Mouse (Mus musculus): ENCODE measurements around the gene Alyref2. TPM values are rescaled to one million over a fixed set of nuclear protein-coding genes. Genes with fewer than 3 reads are reported as not detected.
A peak's percentile ranks its signal among the peaks of the same experiment; 100 is the strongest.

Gene Alyref2
- total and polyA plus RNA-seq, 2 experiments from 2014 or later: 10.0 to 13.5 TPM

- H3K9ac ChIP-seq (replicated peaks; ENCODE audit: low read depth, low read length): no peak overlapping the region
- H3K4me3 ChIP-seq (ENCODE audit: low read depth, low read length): no peak overlapping the region
- no peak overlapping the region for H3K27ac ChIP-seq (ENCODE audit: low read depth)
- H3K9me3 ChIP-seq (replicated peaks; ENCODE audit: control insufficient read depth, low read length): no peaks in the 10 kb centered on the region
- DNase-seq (ENCODE audit: low spot score): no peak
- H3K36me3 ChIP-seq (replicated peaks; ENCODE audit: control insufficient read depth, insufficient read depth, low read length): no peaks in the 10 kb centered on the region
- no peak for ATAC-seq (ENCODE audit: insufficient read depth, low read depth)
- no peaks in the 10 kb centered on the region for H3K27me3 ChIP-seq (ENCODE audit: control insufficient read depth, insufficient read depth, low read length)
- no peaks in the 10 kb centered on the region for H3K4me1 ChIP-seq (ENCODE audit: control insufficient read depth, insufficient read depth)
- H3K4me2 ChIP-seq (ENCODE audit: low read depth, low read length): no peak overlapping the region
- no peak for TF ChIP-seq CTCF (IDR thresholded peaks at IDR 0.05; ENCODE audit: low read depth)
- TF ChIP-seq EP300 (IDR thresholded peaks at IDR 0.05; ENCODE audit: low read depth): no peak
- 90% methylated on average over 2 of the region's 2 CpGs for WGBS
Observed at GRCm38 (mm10) chr1:171513234-171513633, 10.0 kb downstream of the Alyref2 start.

- ATAC-seq (ENCODE audit: insufficient read depth, low read depth): no peak
- DNase-seq (ENCODE audit: low spot score): no peak
- Histone ChIP-seq H3K36me3 (replicated peaks; ENCODE audit: control insufficient read depth, insufficient read depth, low read length) (no peaks in the 10 kb centered on the region), H3K9ac (replicated peaks; ENCODE audit: low read depth, low read length) (no peak overlapping the region), H3K27me3 (ENCODE audit: control insufficient read depth, insufficient read depth, low read length) (no peaks in the 10 kb centered on the region), H3K27ac (ENCODE audit: low read depth) (no peak overlapping the region), H3K4me3 (ENCODE audit: low read depth, low read length) (no peak overlapping the region), H3K9me3 (replicated peaks; ENCODE audit: control insufficient read depth, low read length) (no peaks in the 10 kb centered on the region), H3K4me1 (ENCODE audit: control insufficient read depth, insufficient read depth) (no peaks in the 10 kb centered on the region), H3K4me2 (ENCODE audit: low read depth, low read length) (no peak overlapping the region)
- 90% methylated on average over 1 of the region's 1 CpGs for WGBS
- no peak for TF ChIP-seq EP300 (IDR thresholded peaks at IDR 0.05; ENCODE audit: low read depth)
- TF ChIP-seq CTCF (IDR thresholded peaks at IDR 0.05; ENCODE audit: low read depth): no peak
Observed at GRCm38 (mm10) chr1:171513760-171514159, 10.5 kb downstream of the Alyref2 start.

DNA sequence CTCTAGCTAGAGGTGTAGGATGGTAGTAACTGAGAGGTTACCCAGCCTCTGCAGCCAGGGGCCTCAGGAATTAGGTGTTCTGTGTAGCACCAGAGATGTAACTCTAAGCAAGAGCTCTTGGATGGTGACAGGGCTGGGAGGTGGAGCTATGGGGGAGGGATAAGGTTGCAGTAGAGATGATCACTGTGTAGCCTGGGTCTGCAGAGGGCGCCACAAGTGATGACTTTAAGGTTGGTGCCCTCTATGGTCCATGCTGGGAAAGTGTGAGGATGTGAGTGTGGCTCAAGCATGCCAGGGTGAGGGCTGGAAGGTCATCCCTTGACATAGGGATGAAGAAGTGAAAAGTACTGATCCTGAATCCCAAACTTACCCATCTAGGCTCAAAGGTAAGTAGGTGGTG is 11.8 kb downstream of the Alyref2 start:
- no peaks in the 10 kb centered on the region for H3K4me1 ChIP-seq (ENCODE audit: control insufficient read depth, insufficient read depth)
- no peak overlapping the region for H3K4me2 ChIP-seq (ENCODE audit: low read depth, low read length)
- ATAC-seq (ENCODE audit: insufficient read depth, low read depth): peak; percentile 51; the same call in 1 of the 2 replicates
- 9% methylated on average over 1 of the region's 1 CpGs for WGBS
- H3K27me3 ChIP-seq (ENCODE audit: control insufficient read depth, insufficient read depth, low read length): no peaks in the 10 kb centered on the region
- no peaks in the 10 kb centered on the region for H3K9me3 ChIP-seq (replicated peaks; ENCODE audit: control insufficient read depth, low read length)
- H3K4me3 ChIP-seq (ENCODE audit: low read depth, low read length): no peak overlapping the region
- H3K27ac ChIP-seq (ENCODE audit: low read depth): no peak overlapping the region
- H3K9ac ChIP-seq (replicated peaks; ENCODE audit: low read depth, low read length): no peak overlapping the region
- H3K36me3 ChIP-seq (replicated peaks; ENCODE audit: control insufficient read depth, insufficient read depth, low read length): no peaks in the 10 kb centered on the region
- no peak for TF ChIP-seq CTCF (IDR thresholded peaks at IDR 0.05; ENCODE audit: low read depth)
- no peak for TF ChIP-seq EP300 (IDR thresholded peaks at IDR 0.05; ENCODE audit: low read depth)
- no peak for DNase-seq (ENCODE audit: low spot score)

DNA sequence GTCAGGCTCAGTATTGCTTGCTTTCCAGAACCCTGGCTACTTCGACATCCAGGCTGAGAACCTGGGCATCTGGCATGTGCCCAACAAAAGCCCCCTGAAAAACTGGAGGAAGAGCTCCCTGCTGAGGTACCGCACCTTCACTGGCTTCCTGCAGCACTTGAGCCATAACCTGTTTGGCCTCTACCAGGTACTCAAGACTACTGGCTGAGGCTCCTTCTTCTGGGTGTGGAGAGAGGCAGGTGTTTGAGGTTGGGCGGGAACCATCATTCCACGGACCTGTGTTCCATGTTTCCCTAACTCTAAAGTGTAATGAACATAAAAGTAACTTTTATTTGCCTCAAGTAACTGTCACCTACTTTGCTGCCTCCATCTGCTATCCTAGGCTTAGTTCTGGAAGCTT is 12.3 kb downstream of the Alyref2 start:
- no peak for DNase-seq (ENCODE audit: low spot score)
- WGBS: 79% methylated on average over 4 of the region's 4 CpGs
- Histone ChIP-seq H3K4me3 (ENCODE audit: low read depth, low read length) (no peak overlapping the region), H3K27me3 (ENCODE audit: control insufficient read depth, insufficient read depth, low read length) (no peaks in the 10 kb centered on the region), H3K9me3 (replicated peaks; ENCODE audit: control insufficient read depth, low read length) (no peaks in the 10 kb centered on the region), H3K9ac (replicated peaks; ENCODE audit: low read depth, low read length) (no peak overlapping the region), H3K27ac (ENCODE audit: low read depth) (no peak overlapping the region), H3K36me3 (replicated peaks; ENCODE audit: control insufficient read depth, insufficient read depth, low read length) (no peaks in the 10 kb centered on the region), H3K4me2 (ENCODE audit: low read depth, low read length) (no peak overlapping the region), H3K4me1 (ENCODE audit: control insufficient read depth, insufficient read depth) (no peaks in the 10 kb centered on the region)
- TF ChIP-seq EP300 (IDR thresholded peaks at IDR 0.05; ENCODE audit: low read depth): no peak
- no peak for TF ChIP-seq CTCF (IDR thresholded peaks at IDR 0.05; ENCODE audit: low read depth)
- no peak for ATAC-seq (ENCODE audit: insufficient read depth, low read depth)

DNA sequence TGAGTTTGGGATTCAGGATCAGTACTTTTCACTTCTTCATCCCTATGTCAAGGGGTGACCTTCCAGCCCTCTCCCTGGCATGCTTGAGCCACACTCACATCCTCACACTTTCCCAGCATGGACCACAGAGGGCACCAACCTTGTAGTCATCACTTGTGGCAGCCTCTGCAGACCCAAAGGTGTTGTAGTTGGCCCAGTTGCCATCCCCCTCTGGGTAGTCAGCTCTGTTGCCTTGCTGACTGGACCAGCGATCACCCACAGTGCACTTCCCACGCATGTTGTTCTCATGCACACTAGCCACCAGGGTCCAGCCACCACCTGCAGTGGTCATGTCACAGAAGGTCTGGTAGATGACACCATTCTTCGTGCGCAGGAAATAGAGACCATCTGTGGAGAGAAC is 28.1 kb downstream of the Alyref2 start:
- no peak for TF ChIP-seq CTCF (IDR thresholded peaks at IDR 0.05; ENCODE audit: low read depth)
- TF ChIP-seq EP300 (IDR thresholded peaks at IDR 0.05; ENCODE audit: low read depth): no peak
- Histone ChIP-seq H3K4me2 (ENCODE audit: low read depth, low read length) (no peak overlapping the region), H3K27ac (ENCODE audit: low read depth) (no peak overlapping the region), H3K4me3 (ENCODE audit: low read depth, low read length) (no peak overlapping the region), H3K4me1 (ENCODE audit: control insufficient read depth, insufficient read depth) (no peaks in the 10 kb centered on the region), H3K9ac (replicated peaks; ENCODE audit: low read depth, low read length) (no peak overlapping the region), H3K27me3 (ENCODE audit: control insufficient read depth, insufficient read depth, low read length) (no peaks in the 10 kb centered on the region), H3K36me3 (replicated peaks; ENCODE audit: control insufficient read depth, insufficient read depth, low read length) (no peaks in the 10 kb centered on the region), H3K9me3 (replicated peaks; ENCODE audit: control insufficient read depth, low read length) (no peaks in the 10 kb centered on the region)
- WGBS: 89% methylated on average over 4 of the region's 4 CpGs
- ATAC-seq (ENCODE audit: insufficient read depth, low read depth) (no peak), DNase-seq (ENCODE audit: low spot score) (no peak)

DNA sequence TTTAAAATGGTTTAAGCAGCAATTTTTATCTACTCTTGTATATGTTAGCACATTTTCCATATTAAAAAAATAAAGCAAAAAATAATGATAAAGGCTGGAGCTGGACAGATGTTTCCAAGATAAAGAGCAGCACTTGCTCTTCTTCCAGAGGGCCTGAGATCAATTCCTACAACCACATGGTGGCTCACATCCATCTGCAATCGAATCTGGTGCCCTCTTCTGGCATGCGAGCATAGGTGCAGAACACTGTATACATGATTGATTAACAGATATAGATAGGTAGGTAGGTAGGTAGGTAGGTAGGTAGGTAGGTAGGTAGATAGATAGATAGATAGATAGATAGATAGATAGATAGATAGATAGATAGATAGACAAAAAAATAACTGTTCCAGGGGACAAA is 29.6 kb downstream of the Alyref2 start:
- TF ChIP-seq EP300 (IDR thresholded peaks at IDR 0.05; ENCODE audit: low read depth): no peak
- TF ChIP-seq CTCF (IDR thresholded peaks at IDR 0.05; ENCODE audit: low read depth): 0 out of 2 replicates have a peak, but pooled peaks have one; percentile 5
- H3K27ac ChIP-seq (ENCODE audit: low read depth): no peak overlapping the region
- no peaks in the 10 kb centered on the region for H3K4me1 ChIP-seq (ENCODE audit: control insufficient read depth, insufficient read depth)
- no peak overlapping the region for H3K4me3 ChIP-seq (ENCODE audit: low read depth, low read length)
- H3K4me2 ChIP-seq (ENCODE audit: low read depth, low read length): no peak overlapping the region
- no peaks in the 10 kb centered on the region for H3K36me3 ChIP-seq (replicated peaks; ENCODE audit: control insufficient read depth, insufficient read depth, low read length)
- no peak for ATAC-seq (ENCODE audit: insufficient read depth, low read depth)
- H3K9ac ChIP-seq (replicated peaks; ENCODE audit: low read depth, low read length): no peak overlapping the region
- 59% methylated on average over 2 of the region's 2 CpGs for WGBS
- DNase-seq (ENCODE audit: low spot score): no peak
- no peaks in the 10 kb centered on the region for H3K9me3 ChIP-seq (replicated peaks; ENCODE audit: control insufficient read depth, low read length)
- no peaks in the 10 kb centered on the region for H3K27me3 ChIP-seq (ENCODE audit: control insufficient read depth, insufficient read depth, low read length)
